Mouse (Mus musculus) midbrain, postnatal 0 days (tissue): ENCODE results near the gene Tspan18. TPM values are rescaled to one million over a fixed set of nuclear protein-coding genes. Genes with fewer than 3 reads are reported as not detected.
A peak's percentile ranks its signal among the peaks of the same experiment; 100 is the strongest.

Experiments used
- ATAC-seq: fragments of 200-750 bp; cut with Nextera tagmentation; 2 replicates; pipeline ENCODE4 v1.8.0; 2017; ENCODE audit warnings: moderate number of reproducible peaks, mild to moderate bottlenecking, moderate TSS enrichment, moderate library complexity; ENCODE audit not compliant: low FRiP score
- DNase-seq: peaks from one replicate; pipeline ENCODE4 v3.0.0-alpha.2; 2015; ENCODE audit warnings: low spot score
- H3K27ac ChIP-seq: fragments of 300-500 bp; sonication (generic); 2 replicates; pipeline ENCODE4 v1.5.1; 2014; ENCODE audit warnings: low read depth, mild to moderate bottlenecking, low read length, mixed read lengths
- H3K27me3 ChIP-seq: fragments of 300-500 bp; sonication (generic); 2 replicates; pipeline ENCODE4 v1.6.1; 2014; ENCODE audit warnings: low read length, control low read depth, mixed read lengths; ENCODE audit not compliant: insufficient read depth
- H3K36me3 ChIP-seq: fragments of 300-500 bp; sonication (generic); 2 replicates; pipeline ENCODE4 v1.6.1; 2014; ENCODE audit warnings: low read length, control low read depth, mixed read lengths; ENCODE audit not compliant: insufficient read depth
- H3K4me1 ChIP-seq: fragments of 300-500 bp; sonication (generic); 2 replicates; pipeline ENCODE4 v1.6.1; 2014; ENCODE audit warnings: mild to moderate bottlenecking, control low read depth, antibody characterized with exemption, low read length, mixed read lengths; ENCODE audit not compliant: insufficient read depth
- H3K4me2 ChIP-seq: fragments of 300-500 bp; sonication (generic); 2 replicates; pipeline ENCODE4 v1.6.1; 2014; ENCODE audit warnings: low read depth, mild to moderate bottlenecking, low read length, mixed read lengths; ENCODE audit not compliant: poor library complexity, severe bottlenecking
- H3K4me3 ChIP-seq: fragments of 300-500 bp; sonication (generic); 2 replicates; pipeline ENCODE4 v1.5.1; 2014; ENCODE audit warnings: low read depth, mild to moderate bottlenecking, low read length, moderate library complexity
- H3K9ac ChIP-seq: fragments of 300-500 bp; sonication (generic); replicated peaks from 2 replicates; pipeline ENCODE4 v1.6.1; 2014; ENCODE audit warnings: mild to moderate bottlenecking, low read length, moderate library complexity, mixed read lengths; ENCODE audit not compliant: poor library complexity, severe bottlenecking
- H3K9me3 ChIP-seq: fragments of 300-500 bp; sonication (generic); 2 replicates; pipeline ENCODE4 v1.6.1; 2016; ENCODE audit warnings: low read length, control low read depth
- CTCF ChIP-seq: IDR thresholded peaks from 2 replicates; pipeline ENCODE4 v1.5.1; 2016; ENCODE audit warnings: antibody characterized with exemption, mild to moderate bottlenecking
- WGBS: fragments of 180-500 bp; shearing (Covaris S2); extraction: QIAGEN DNeasy Blood & Tissue Kit; methylation state at CpG from one replicate; pipeline ENCODE4 v1.1.7; 2014; 5-methylcytosine and 5-hydroxymethylcytosine counted together
- polyA plus RNA-seq: library from polyadenylated mRNA; unstranded; fragments of >200 nt; fragmentation: Nextera tagmentation; extraction: Ambion mirVana; gene quantifications from 2 replicates; pipeline ENCODE4 v1.2.1, GENCODE M21; 2015
- total RNA-seq: library from RNA; depleted of rRNA; stranded (reverse); fragments of >200 nt; gene quantifications from 2 replicates; pipeline ENCODE4 v1.2.3, GENCODE M21; 2014

The Tspan18 gene
- total and polyA plus RNA-seq, 2 experiments from 2014 or later = 16.5 to 19.8 TPM

DNA sequence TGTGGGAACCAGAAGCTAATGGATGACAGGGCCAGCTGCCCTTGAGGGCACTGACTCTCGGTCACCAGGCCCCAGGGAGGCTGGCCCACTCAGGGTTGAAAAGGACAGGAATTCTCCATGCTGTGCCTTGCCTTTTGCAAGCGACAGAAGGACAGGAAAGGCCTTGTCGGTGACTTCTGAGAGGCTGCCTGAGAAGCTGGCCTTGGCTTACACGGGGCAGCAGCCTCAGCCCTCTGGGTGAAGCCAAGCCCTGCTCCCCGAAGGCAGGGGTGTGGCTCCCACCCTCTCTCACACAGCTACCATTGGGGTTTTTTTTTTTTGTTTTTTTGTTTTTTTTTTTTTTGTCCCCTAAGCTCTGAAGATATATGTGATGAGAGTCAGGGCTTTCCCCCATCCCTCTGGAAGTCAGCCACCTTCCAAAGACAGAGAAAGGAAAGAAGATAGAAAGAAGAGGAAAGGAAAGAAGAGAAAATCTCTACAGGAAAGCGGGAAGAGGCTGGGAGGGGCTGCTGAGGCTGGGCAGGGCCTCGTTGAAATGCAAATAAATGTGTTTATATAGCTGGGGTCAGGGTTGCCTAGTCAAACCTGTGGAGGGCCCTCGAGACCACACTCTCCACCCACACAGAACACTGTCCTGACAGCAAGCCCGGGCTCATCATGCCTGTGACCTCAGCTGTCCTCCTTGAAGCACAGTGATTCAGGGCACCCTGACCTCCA, 143.4 kb downstream of the Tspan18 start:
- TF ChIP-seq CTCF = no peak

DNA sequence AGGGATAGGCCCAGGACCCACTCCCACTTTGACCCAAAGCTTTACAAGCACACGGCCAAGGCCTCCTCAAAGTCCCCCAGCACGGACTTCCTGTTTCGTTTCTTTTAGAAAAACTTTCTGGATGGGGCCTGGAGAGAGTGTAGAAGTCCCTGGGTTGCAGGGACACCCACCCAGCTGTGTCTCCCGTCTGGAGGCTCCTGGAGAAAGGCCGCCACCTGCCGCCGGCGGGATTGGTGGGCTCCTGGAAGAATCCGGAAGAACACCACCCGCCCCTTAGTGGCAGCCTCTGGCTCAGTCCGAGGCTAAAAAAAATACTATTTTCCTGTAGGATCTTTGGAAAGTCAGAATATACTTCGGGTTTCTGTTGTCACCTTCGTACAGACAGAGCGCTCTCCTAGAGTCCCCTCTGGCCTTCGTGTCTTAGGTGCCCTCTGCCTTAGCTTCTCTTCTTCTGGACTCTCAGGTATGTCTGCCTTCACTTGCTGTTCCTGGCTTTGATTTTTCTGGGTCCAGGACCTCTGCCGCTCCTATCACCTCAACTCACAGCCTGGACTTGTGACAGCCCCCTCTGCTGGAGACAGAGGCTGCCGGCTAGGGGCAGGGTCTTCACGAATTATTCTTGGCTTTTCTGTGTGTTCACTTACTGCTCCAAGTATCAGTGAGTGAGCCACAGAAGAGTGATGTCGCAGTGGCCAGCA, 145.4 kb downstream of the Tspan18 start:
- TF ChIP-seq CTCF = peak; percentile 74
- no peak for ATAC-seq
- Histone ChIP-seq H3K9me3 (no peaks in the 10 kb centered on the region), H3K9ac (peak overlapping the region; percentile 81), H3K27me3 (no peaks in the 10 kb centered on the region), H3K27ac (peak overlapping the region; percentile 71), H3K4me2 (peak overlapping the region; percentile 96), H3K36me3 (no peaks in the 10 kb centered on the region), H3K4me3 (peak overlapping the region; percentile 76), H3K4me1 (peaks cover 16% of the 10 kb centered on the region)
- peak; percentile 75 for DNase-seq
- 5% methylated on average over 19 of the region's 19 CpGs for WGBS

More for the DNA sequence above, 143.4 kb downstream of the Tspan18 start:
- Histone ChIP-seq H3K27me3 (no peaks in the 10 kb centered on the region), H3K9ac (peak overlapping the region; percentile 39; the same call in 1 of the 2 replicates), H3K27ac (no peak overlapping the region; the same call in 1 of the 2 replicates), H3K36me3 (no peaks in the 10 kb centered on the region), H3K9me3 (no peaks in the 10 kb centered on the region), H3K4me1 (peaks cover 16% of the 10 kb centered on the region), H3K4me3 (no peak overlapping the region), H3K4me2 (peak overlapping the region; percentile 22)
- ATAC-seq (no peak), DNase-seq (no peak)
- 15% methylated on average over 9 of the region's 9 CpGs for WGBS

DNA sequence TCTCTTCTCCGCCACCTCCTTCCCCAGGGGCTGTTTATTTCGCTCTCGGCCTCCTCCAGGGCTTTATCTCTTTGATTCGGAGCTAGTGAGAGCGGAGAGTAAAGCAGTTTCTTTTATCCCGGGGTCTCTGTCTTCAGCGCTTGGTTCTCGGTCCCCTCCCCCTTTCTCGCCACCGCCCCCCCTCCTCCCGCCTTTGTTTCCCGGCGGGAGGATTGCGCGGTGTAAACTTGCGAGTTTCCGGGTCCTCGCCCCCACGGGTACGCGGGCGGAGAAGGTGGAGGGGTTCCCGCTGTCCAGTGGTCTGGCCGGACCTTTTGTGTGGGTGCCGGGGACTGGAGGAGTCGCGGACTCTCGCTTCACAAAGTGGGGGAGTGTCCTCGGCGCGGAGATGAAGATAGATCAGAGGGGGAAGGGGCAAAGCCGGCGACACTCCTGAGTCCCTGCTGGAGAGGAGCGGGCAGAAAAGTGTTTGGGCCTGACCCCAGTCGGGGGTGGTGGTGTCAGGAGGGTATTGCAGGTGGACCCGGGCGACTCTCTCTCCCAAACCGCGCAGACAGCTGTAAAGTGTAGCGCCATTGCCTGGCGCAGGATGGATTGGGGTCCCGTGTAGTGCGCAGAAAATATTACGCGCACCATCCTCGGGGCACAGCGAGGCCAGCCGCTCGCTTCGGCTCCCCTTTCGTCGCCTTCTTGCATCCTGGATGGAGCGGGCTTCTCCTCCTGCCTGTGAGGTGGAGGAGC, 146.1 kb downstream of the Tspan18 start:
- H3K9ac ChIP-seq = peak overlapping the region; percentile 81
- WGBS = under 1% methylated on average over 52 of the region's 53 CpGs
- H3K4me2 ChIP-seq = peak overlapping the region; percentile 96
- DNase-seq = no peak
- H3K27ac ChIP-seq = peak overlapping the region; percentile 71
- H3K27me3 ChIP-seq = no peaks in the 10 kb centered on the region
- ATAC-seq = peak; percentile 36; the same call in 1 of the 2 replicates
- H3K36me3 ChIP-seq = no peaks in the 10 kb centered on the region
- H3K4me3 ChIP-seq = peak overlapping the region; percentile 76
- H3K4me1 ChIP-seq = peaks cover 16% of the 10 kb centered on the region
- no peak for TF ChIP-seq CTCF
- H3K9me3 ChIP-seq = no peaks in the 10 kb centered on the region

DNA sequence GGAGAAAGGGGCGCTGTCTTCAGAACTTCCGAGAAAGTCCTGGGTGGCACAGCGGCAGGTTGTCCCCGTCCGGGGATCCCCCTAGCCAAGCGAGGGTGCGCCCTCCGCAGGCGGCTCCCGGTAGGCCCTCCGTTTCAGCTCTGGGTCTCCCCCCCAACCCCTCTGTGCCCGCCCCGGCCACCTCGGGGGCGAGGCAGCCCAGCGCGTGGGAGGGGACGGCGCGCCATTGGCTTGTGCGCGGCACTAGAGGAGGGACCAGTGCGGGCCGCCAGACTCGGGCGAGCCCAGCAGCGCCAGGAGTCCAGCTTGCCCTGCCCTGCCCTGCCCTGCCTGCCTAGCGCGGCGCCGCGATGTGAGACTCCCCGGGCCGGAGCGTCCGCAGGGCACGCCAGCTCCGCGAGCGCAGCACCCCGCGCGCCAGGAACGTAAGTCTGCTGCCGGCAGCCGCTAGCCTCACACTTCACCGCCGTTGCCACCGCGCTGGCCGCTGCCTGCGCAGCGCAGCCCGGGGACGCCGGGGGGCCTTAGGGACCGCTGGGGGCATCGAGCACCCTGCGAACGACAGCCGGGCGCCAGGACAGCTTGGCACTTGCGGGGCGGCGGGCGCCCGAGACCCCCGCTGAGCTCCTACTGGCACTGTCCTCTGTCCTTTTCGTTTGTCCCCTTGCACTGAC, 146.8 kb downstream of the Tspan18 start, which contains the start of gene Trp53i11:
Gene Trp53i11, plus strand, starts transcription at position 226 of the 674 bp plus-strand sequence.
- peak within 1 kb of the TSS; percentile 71 for H3K27ac ChIP-seq
- H3K4me2 ChIP-seq = peak within 1 kb of the TSS; percentile 96
- peak; percentile 83 for DNase-seq
- H3K9ac ChIP-seq = peak within 1 kb of the TSS; percentile 81
- peak; percentile 83 for ATAC-seq
- H3K4me1 ChIP-seq = peaks cover 12% of the 10 kb centered on the region
- no peaks in the 10 kb centered on the region for H3K36me3 ChIP-seq
- no peaks in the 10 kb centered on the region for H3K27me3 ChIP-seq
- no peaks in the 10 kb centered on the region for H3K9me3 ChIP-seq
- H3K4me3 ChIP-seq = peak within 1 kb of the TSS; percentile 76
- TF ChIP-seq CTCF = peak; percentile 67
- under 1% methylated on average over 67 of the region's 69 CpGs for WGBS

DNA sequence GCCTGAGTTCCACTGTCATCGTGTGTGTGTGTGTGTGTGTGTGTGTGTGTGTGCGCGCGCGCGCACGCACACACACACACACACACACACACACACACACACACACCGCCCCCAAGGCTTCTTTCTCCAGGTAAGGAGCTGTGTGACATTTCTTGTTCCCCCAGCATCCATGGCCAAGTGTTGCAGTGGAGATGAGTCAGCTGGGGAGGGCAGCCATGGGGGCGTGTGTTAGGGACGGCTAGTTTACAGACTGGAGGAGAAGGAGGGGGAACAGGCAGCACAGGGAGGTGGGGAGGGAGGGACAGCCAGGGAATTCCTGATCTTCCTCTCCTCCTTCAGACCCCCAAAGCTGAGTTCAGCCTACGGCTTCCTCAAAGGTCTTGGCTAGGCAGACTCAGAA, 151.4 kb downstream of the Tspan18 start:
- H3K27ac ChIP-seq = no peak overlapping the region
- H3K4me3 ChIP-seq = no peak overlapping the region
- H3K4me1 ChIP-seq = peaks cover 12% of the 10 kb centered on the region; the same call in 1 of the 2 replicates
- TF ChIP-seq CTCF = no peak
- H3K4me2 ChIP-seq = no peak overlapping the region
- 86% methylated on average over 11 of the region's 11 CpGs for WGBS
- H3K27me3 ChIP-seq = no peaks in the 10 kb centered on the region; the same call in 1 of the 2 replicates
- no peak overlapping the region for H3K9ac ChIP-seq
- H3K9me3 ChIP-seq = no peaks in the 10 kb centered on the region
- DNase-seq = no peak
- ATAC-seq = no peak
- H3K36me3 ChIP-seq = no peaks in the 10 kb centered on the region
